ENCODE assay signal across 10 mouse cellular contexts in the genomic region with DNA sequence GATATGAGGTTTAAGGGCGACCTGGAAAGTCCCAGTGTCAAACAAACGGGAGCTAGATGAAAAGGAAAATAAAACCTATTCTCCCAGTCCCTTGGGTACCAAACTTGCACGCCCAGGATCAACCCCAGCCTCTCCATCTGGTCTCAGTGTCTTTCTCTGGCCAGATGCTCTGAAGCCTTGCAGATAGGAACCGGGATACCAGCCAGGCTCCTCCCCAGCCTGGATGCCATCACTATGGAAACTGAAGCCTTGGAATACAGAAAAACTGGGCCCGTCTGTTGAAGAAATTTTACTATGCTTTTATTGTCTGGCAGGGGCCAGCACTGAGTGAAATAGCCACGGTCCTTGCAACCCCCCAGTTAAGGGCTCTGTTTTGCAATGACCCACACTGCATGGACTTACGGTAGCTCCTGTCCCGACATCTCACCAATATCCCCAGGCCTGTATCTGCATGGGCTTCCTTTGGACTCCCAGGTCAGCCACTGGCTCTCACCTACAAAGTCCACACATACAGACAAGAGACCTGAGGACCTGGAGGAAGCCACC. TPM values are rescaled to one million over a fixed set of nuclear protein-coding genes. Genes with fewer than 3 reads are reported as not detected.
DNase-seq lines count a peak whose midpoint lies in the region; ATAC-seq lines count a peak whose summit lies in the region.
"Had no signal": no experiment of that assay in that cellular context is flagged by ENCODE, and none has a peak within 500 bp of the region (broad histone marks: within the 10 kb centered on the region; RNA-seq: fewer than 3 reads in every experiment).

No protein-coding gene starts in this region.

- peaks cover 5% of the 10 kb centered on the region for H3K27me3 ChIP-seq in kidney, embryonic 14.5 days (ENCODE audit: control insufficient read depth, insufficient read depth, low read length)

- DNase-seq in frontal cortex, postnatal 25 days (ENCODE audit: low spot score in 2 of 2) = no peak
- peak; percentile 47 for DNase-seq in 3T3-L1 (ENCODE audit: low read depth, low spot score)
- peak; percentile 38 to 57 for DNase-seq in frontal cortex, postnatal 14 days (ENCODE audit: low spot score in 2 of 2)
- peak; percentile 70 to 71 for DNase-seq in left cerebral cortex, postnatal 10 days (ENCODE audit: extremely low spot score in 1 of 2, low spot score in 2 of 2)
- no peak for DNase-seq in urinary bladder, postnatal 10 days (ENCODE audit: low spot score)
- no peak for DNase-seq in lung, postnatal 10 days

- no peak overlapping the region for H3K27ac ChIP-seq in kidney, embryonic 14.5 days (ENCODE audit: low read depth, low read length)

- no peaks in the 10 kb centered on the region for H3K4me1 ChIP-seq in kidney, embryonic 14.5 days (ENCODE audit: control insufficient read depth, insufficient read depth, low read length)

- intact Hi-C loops in left cerebral cortex, postnatal 10 days (cut with DNase I) = no loop called here

- H3K4me2 ChIP-seq in kidney, embryonic 14.5 days (replicated peaks; ENCODE audit: low read depth, low read length) = no peak overlapping the region

- no peaks in the 10 kb centered on the region for H3K36me3 ChIP-seq in kidney, embryonic 14.5 days (ENCODE audit: control insufficient read depth, insufficient read depth, low read length)

- no peak overlapping the region for H3K9ac ChIP-seq in kidney, embryonic 14.5 days (ENCODE audit: low read depth, low read length)

- no peaks in the 10 kb centered on the region for H3K9me3 ChIP-seq in kidney, embryonic 14.5 days (ENCODE audit: control insufficient read depth, low read length)

- no peak overlapping the region for H3K4me3 ChIP-seq in kidney, embryonic 14.5 days (ENCODE audit: low read length)

- WGBS in kidney, embryonic 14.5 days = 66% methylated on average over 8 of the region's 8 CpGs

- ATAC-seq in frontal cortex, adult (ENCODE audit: low TSS enrichment) = peak; percentile 94
- ATAC-seq in kidney, embryonic 14.5 days (ENCODE audit: low FRiP score, low TSS enrichment) = no peak

RNA-seq across cellular contexts. Expression of a gene that starts 18.0 kb away (rescaled TPM):
- 10 to 100 TPM; 44.2 to 49.6 TPM for total RNA-seq in left cerebral cortex, postnatal 10 days (2021)
- polyA plus RNA-seq in kidney, embryonic 14.5 days (2014; fragmentation: Nextera tagmentation; extraction: Ambion mirVana) = 58.6 and 65.3 TPM in 2 replicates
- total RNA-seq: common myeloid progenitor, adult 5-6 weeks had no signal
- polyA plus RNA-seq: C2C12 had no signal

RNA-seq across cellular contexts. Expression of a gene that starts 23.4 kb away (rescaled TPM):
- total RNA-seq in left cerebral cortex, postnatal 10 days (2021) = 10 to 100 TPM; 28.1 to 31.9 TPM
- 71.6 and 81.0 TPM in 2 replicates for polyA plus RNA-seq in kidney, embryonic 14.5 days (2014; fragmentation: Nextera tagmentation; extraction: Ambion mirVana)

RNA-seq across cellular contexts. Expression of a gene that starts 59.5 kb away (rescaled TPM):
- total RNA-seq in left cerebral cortex, postnatal 10 days (2021) = 1 to 10 TPM; 7.8 to 8.5 TPM
- 4.0 and 4.8 TPM in 2 replicates for polyA plus RNA-seq in kidney, embryonic 14.5 days (2014; fragmentation: Nextera tagmentation; extraction: Ambion mirVana)

RNA-seq across cellular contexts. Expression of a gene that starts 59.6 kb away (rescaled TPM):
- 10 to 100 TPM; 11.8 to 13.8 TPM for total RNA-seq in left cerebral cortex, postnatal 10 days (2021)
- 9.2 and 15.0 TPM in 2 replicates for polyA plus RNA-seq in kidney, embryonic 14.5 days (2014; fragmentation: Nextera tagmentation; extraction: Ambion mirVana)

Comparison
In these comparisons a context has a peak if more than half of its experiments do, and no peak if none do; other contexts are left out.
1. DNase-seq: peak in 3T3-L1 (single experiment), frontal cortex, postnatal 14 days (2 of 2) and left cerebral cortex, postnatal 10 days (2 of 2); none in frontal cortex, postnatal 25 days (0 of 2), urinary bladder, postnatal 10 days (single experiment) and lung, postnatal 10 days (single experiment).